Mouse (Mus musculus) duodenum, adult 2 months (tissue): Measurements from ENCODE around the gene Rexo4. TPM values are rescaled to one million over a fixed set of nuclear protein-coding genes. Genes with fewer than 3 reads are reported as not detected.

Experiments
- polyA plus RNA-seq: library from polyadenylated mRNA; depleted of rRNA; stranded (reverse); fragments of >200 nt; gene quantifications from 2 replicates; pipeline ENCODE4 v1.2.3, GENCODE M21; 2012; ENCODE audit warnings: low replicate concordance; rRNA removed

Gene Rexo4
- polyA plus RNA-seq, result 8.7 and 12.4 TPM in 2 replicates

GRCm38 (mm10) chr2:26963923-26964723, at the start of gene Rexo4:
Rexo4 (minus strand) TSS chr2:26964386.

GRCm38 (mm10) chr2:27009714-27010244, 45.6 kb upstream of the Rexo4 start, which contains the start of gene Cacfd1:
Cacfd1 (plus strand) TSS chr2:27009926.

GRCm38 (mm10) chr2:26973116-26973515, 8.9 kb upstream of the Rexo4 start, which contains the start of gene Adamts13:
Adamts13 (plus strand) TSS chr2:26973416.

GRCm38 (mm10) chr2:26933304-26934055, 30.7 kb downstream of the Rexo4 start, which contains the start of the genes Surf4 and Stkld1:
Surf4 (minus strand) TSS chr2:26933928.
Stkld1 (plus strand) TSS chr2:26934047.

GRCm38 (mm10) chr2:26915927-26916728, 48.1 kb downstream of the Rexo4 start, which contains the start of the genes Surf2 and Surf1:
Surf2 (plus strand) TSS chr2:26916367.
Surf1 (minus strand) TSS chr2:26916530.

GRCm38 (mm10) chr2:26910124-26910993, 53.8 kb downstream of the Rexo4 start, which contains the start of the genes Med22 and Rpl7a:
Med22 (minus strand) TSS chr2:26910677.
Rpl7a (plus strand) TSS chr2:26910764.

Other genes with a start within 250 kb of the Rexo4 start
- 0.25 TPM in 1 of 2 replicates, not detected in the other for gene Abo, start 99.4 kb downstream of the Rexo4 start, polyA plus RNA-seq
- 3.7 and 4.1 TPM in 2 replicates for gene Surf6, start 61.5 kb downstream of the Rexo4 start, polyA plus RNA-seq
- gene Med22, start 53.7 kb downstream of the Rexo4 start, polyA plus RNA-seq, result 15.3 and 19.8 TPM in 2 replicates
- gene Rpl7a, start 53.6 kb downstream of the Rexo4 start, polyA plus RNA-seq, result 327 and 343 TPM in 2 replicates
- 6.3 and 12.5 TPM in 2 replicates for gene Surf2, start 48.0 kb downstream of the Rexo4 start, polyA plus RNA-seq
- gene Surf1, start 47.9 kb downstream of the Rexo4 start, polyA plus RNA-seq, result 39.2 and 46.7 TPM in 2 replicates
- gene Surf4, start 30.5 kb downstream of the Rexo4 start, polyA plus RNA-seq, result 437 and 918 TPM in 2 replicates
- gene Stkld1, start 30.3 kb downstream of the Rexo4 start, polyA plus RNA-seq, result 0.30 TPM in 1 of 2 replicates, not detected in the other
- gene Adamts13, start 9.0 kb upstream of the Rexo4 start, polyA plus RNA-seq, result 1.6 TPM in 2 replicates
- gene Cacfd1, start 45.5 kb upstream of the Rexo4 start, polyA plus RNA-seq, result 59.9 and 66.7 TPM in 2 replicates
- gene Slc2a6, start 63.6 kb upstream of the Rexo4 start, polyA plus RNA-seq, result 4.0 and 8.3 TPM in 2 replicates
- 0.11 TPM in 1 of 2 replicates, not detected in the other for gene Mymk, start 107.8 kb upstream of the Rexo4 start, polyA plus RNA-seq
- gene Adamtsl2, start 115.0 kb upstream of the Rexo4 start, polyA plus RNA-seq, result 1.5 and 2.0 TPM in 2 replicates
- 0.07 TPM in 1 of 2 replicates, not detected in the other for gene Fam163b, start 178.1 kb upstream of the Rexo4 start, polyA plus RNA-seq
- gene Dbh, start 200.8 kb upstream of the Rexo4 start, polyA plus RNA-seq, result 0.41 and 1.9 TPM in 2 replicates